Mouse (Mus musculus) CH12.LX (cell line): Measurements from ENCODE around the gene Tut1. TPM values are rescaled to one million over a fixed set of nuclear protein-coding genes. Genes with fewer than 3 reads are reported as not detected.

Experiments
- DNase-seq: peaks from one replicate; pipeline ENCODE4 v3.0.0-alpha.2; 2013; ENCODE audit errors: extremely low read depth
- H3K27ac ChIP-seq: 2 replicates; pipeline ENCODE4 v1.5.1; 2012; ENCODE audit warnings: low read depth, mild to moderate bottlenecking, control low read depth, moderate library complexity; ENCODE audit not compliant: insufficient read depth
- H3K27me3 ChIP-seq: replicated peaks from 2 replicates; pipeline ENCODE3; 2012; ENCODE audit warnings: inconsistent platforms
- H3K36me3 ChIP-seq, 2 experiments: replicated peaks in 1 of 2; 2 replicates each; pipeline versions ENCODE3 to v1.6.1; 2012; ENCODE audit warnings: inconsistent platforms in 1 of 2, low read length in 1 of 2, mild to moderate bottlenecking in 1 of 2, mixed read lengths in 1 of 2, moderate library complexity in 1 of 2; ENCODE audit not compliant: control insufficient read depth in 1 of 2, insufficient read depth in 1 of 2
- H3K4me1 ChIP-seq, 2 experiments: 2 replicates each; pipeline ENCODE4 v1.6.1; 2012; ENCODE audit warnings: inconsistent platforms in 1 of 2, moderate library complexity in 1 of 2; ENCODE audit not compliant: insufficient read depth in 2 of 2, control insufficient read depth in 1 of 2
- H3K4me2 ChIP-seq: 2 replicates; pipeline ENCODE4 v1.6.1; 2012; ENCODE audit warnings: low read depth, mild to moderate bottlenecking, control low read depth; ENCODE audit not compliant: poor library complexity, insufficient read depth, severe bottlenecking
- H3K4me3 ChIP-seq, 3 experiments: fragments of 150-350 bp in 1 of 3; sonication (generic) in 1 of 3; replicated peaks in 1 of 3; 2 replicates each; pipeline versions ENCODE3 to v1.5.1; 2011 to 2012; ENCODE audit warnings: low read depth in 2 of 3, low read length in 2 of 3, mild to moderate bottlenecking in 2 of 3, moderate library complexity in 2 of 3, control low read depth in 1 of 3, improper control_type of control experiment in 1 of 3, inconsistent platforms in 1 of 3, mixed read lengths in 1 of 3; ENCODE audit not compliant: poor library complexity in 1 of 3
- H3K79me2 ChIP-seq: replicated peaks from 2 replicates; pipeline ENCODE4 v1.6.1; 2012; ENCODE audit warnings: mild to moderate bottlenecking, moderate library complexity; ENCODE audit not compliant: control insufficient read depth, poor library complexity, insufficient read depth, severe bottlenecking; ENCODE audit errors: extremely low read depth
- H3K9ac ChIP-seq: 2 replicates; pipeline ENCODE4 v1.6.1; 2012; ENCODE audit warnings: low read depth, mild to moderate bottlenecking, control low read depth, moderate library complexity; ENCODE audit not compliant: insufficient read depth
- H3K9me3 ChIP-seq: replicated peaks from 2 replicates; pipeline ENCODE3; 2012; ENCODE audit warnings: low read length, inconsistent platforms, mixed read lengths
- BHLHE40 ChIP-seq: IDR thresholded peaks from 2 replicates; pipeline ENCODE4 v1.6.1; 2011; ENCODE audit warnings: mild to moderate bottlenecking, low read depth, low read length, improper control_type of control experiment
- CHD1 ChIP-seq: IDR thresholded peaks from 2 replicates; pipeline ENCODE4 v1.6.1; 2012; ENCODE audit warnings: low read depth, low read length, improper control_type of control experiment, inconsistent platforms
- CHD2 ChIP-seq: IDR thresholded peaks from 2 replicates; pipeline ENCODE4 v1.6.1; 2011; ENCODE audit warnings: low read length, improper control_type of control experiment
- CTCF ChIP-seq, 2 experiments: IDR thresholded peaks in 1 of 2; conservative IDR thresholded peaks in 1 of 2; 2 replicates each; pipeline ENCODE4 v1.5.1; 2011 to 2012; ENCODE audit warnings: low read depth in 2 of 2, low read length in 2 of 2, improper control_type of control experiment in 1 of 2, inconsistent platforms in 1 of 2, mild to moderate bottlenecking in 1 of 2, moderate library complexity in 1 of 2
- E2F4 ChIP-seq: IDR thresholded peaks from 2 replicates; pipeline ENCODE4 v1.6.1; 2011; ENCODE audit warnings: low read depth, low read length, improper control_type of control experiment; ENCODE audit not compliant: insufficient replicate concordance
- ELF1 ChIP-seq: IDR thresholded peaks from 2 replicates; pipeline ENCODE4 v1.6.1; 2014; ENCODE audit warnings: low read depth, mild to moderate bottlenecking, inconsistent platforms, low read length, improper control_type of control experiment
- ETS1 ChIP-seq: conservative IDR thresholded peaks from 2 replicates; pipeline ENCODE4 v1.6.1; 2012; ENCODE audit warnings: low read depth, mild to moderate bottlenecking, inconsistent platforms, low read length, improper control_type of control experiment, moderate library complexity
- GABPA ChIP-seq: IDR thresholded peaks from 2 replicates; pipeline ENCODE4 v1.6.1; 2012; ENCODE audit warnings: low read depth, low read length, improper control_type of control experiment, inconsistent platforms; ENCODE audit not compliant: insufficient replicate concordance
- HCFC1 ChIP-seq: IDR thresholded peaks from 2 replicates; pipeline ENCODE4 v1.6.1; 2012; ENCODE audit warnings: low read depth, mild to moderate bottlenecking, inconsistent platforms, low read length, improper control_type of control experiment
- IRF4 ChIP-seq: IDR thresholded peaks from 2 replicates; pipeline ENCODE4 v1.6.1; 2014; ENCODE audit warnings: low read depth, mild to moderate bottlenecking, inconsistent platforms, low read length, improper control_type of control experiment
- JUN ChIP-seq: IDR thresholded peaks from 2 replicates; pipeline ENCODE4 v1.6.1; 2011; ENCODE audit warnings: low read depth, mild to moderate bottlenecking, low read length, improper control_type of control experiment, moderate library complexity; ENCODE audit not compliant: insufficient read depth
- JUND ChIP-seq: conservative IDR thresholded peaks from 2 replicates; pipeline ENCODE4 v1.6.1; 2011; ENCODE audit warnings: low read depth, low read length, improper control_type of control experiment
- KAT2A ChIP-seq: IDR thresholded peaks from 2 replicates; pipeline ENCODE4 v1.6.1; 2012; ENCODE audit warnings: low read length, improper control_type of control experiment, inconsistent platforms; ENCODE audit not compliant: insufficient replicate concordance
- MAFK ChIP-seq: IDR thresholded peaks from 2 replicates; pipeline ENCODE4 v1.6.1; 2011; ENCODE audit warnings: low read length, improper control_type of control experiment; ENCODE audit not compliant: insufficient replicate concordance
- MAX ChIP-seq: IDR thresholded peaks from 2 replicates; pipeline ENCODE4 v1.6.1; 2011; ENCODE audit warnings: low read length, improper control_type of control experiment
- MAZ ChIP-seq: IDR thresholded peaks from 2 replicates; pipeline ENCODE4 v1.6.1; 2012; ENCODE audit warnings: low read depth, mild to moderate bottlenecking, inconsistent platforms, low read length, improper control_type of control experiment, moderate library complexity
- MEF2A ChIP-seq: IDR thresholded peaks from 2 replicates; pipeline ENCODE4 v1.6.1; 2014; ENCODE audit warnings: low read depth, mild to moderate bottlenecking, inconsistent platforms, low read length, improper control_type of control experiment, borderline replicate concordance
- MXI1 ChIP-seq: IDR thresholded peaks from 2 replicates; pipeline ENCODE4 v1.6.1; 2011; ENCODE audit warnings: mild to moderate bottlenecking, low read depth, low read length, improper control_type of control experiment
- MYC ChIP-seq: IDR thresholded peaks from 2 replicates; pipeline ENCODE4 v1.6.1; 2011; ENCODE audit warnings: low read depth, mild to moderate bottlenecking, improper control_type of control experiment, low read length
- NELFE ChIP-seq: IDR thresholded peaks from 2 replicates; pipeline ENCODE4 v1.6.1; 2011; ENCODE audit warnings: low read depth, low read length, improper control_type of control experiment
- NRF1 ChIP-seq: IDR thresholded peaks from 2 replicates; pipeline ENCODE4 v1.6.1; 2014; ENCODE audit warnings: low read depth, mild to moderate bottlenecking, inconsistent platforms, low read length, improper control_type of control experiment, moderate library complexity
- PAX5 ChIP-seq: IDR thresholded peaks from 2 replicates; pipeline ENCODE4 v1.6.1; 2012; ENCODE audit warnings: low read length, inconsistent platforms, mixed read lengths
- POLR2A ChIP-seq: IDR thresholded peaks from 2 replicates; pipeline ENCODE4 v1.6.1; 2011; ENCODE audit warnings: low read depth, mild to moderate bottlenecking, improper control_type of control experiment, low read length
- POLR2AphosphoS2 ChIP-seq: IDR thresholded peaks from 2 replicates; pipeline ENCODE4 v1.6.1; 2011; ENCODE audit warnings: low read depth, low read length, improper control_type of control experiment
- RAD21 ChIP-seq: IDR thresholded peaks from 2 replicates; pipeline ENCODE4 v1.6.1; 2011; ENCODE audit warnings: low read depth, mild to moderate bottlenecking, low read length, improper control_type of control experiment, moderate library complexity
- RCOR1 ChIP-seq: conservative IDR thresholded peaks from 2 replicates; pipeline ENCODE4 v1.6.1; 2012; ENCODE audit warnings: low read depth, mild to moderate bottlenecking, inconsistent platforms, low read length, improper control_type of control experiment
- SIN3A ChIP-seq: IDR thresholded peaks from 2 replicates; pipeline ENCODE4 v1.6.1; 2012; ENCODE audit warnings: low read length, improper control_type of control experiment, inconsistent platforms
- SMC3 ChIP-seq: IDR thresholded peaks from 2 replicates; pipeline ENCODE4 v1.6.1; 2011; ENCODE audit warnings: low read depth, low read length, improper control_type of control experiment
- TBP ChIP-seq: conservative IDR thresholded peaks from 2 replicates; pipeline ENCODE4 v1.6.1; 2011; ENCODE audit warnings: low read depth, low read length, improper control_type of control experiment
- TCF12 ChIP-seq: IDR thresholded peaks from 2 replicates; pipeline ENCODE4 v1.6.1; 2014; ENCODE audit warnings: low read depth, mild to moderate bottlenecking, inconsistent platforms, low read length, improper control_type of control experiment
- UBTF ChIP-seq: IDR thresholded peaks from 2 replicates; pipeline ENCODE4 v1.6.1; 2012; ENCODE audit warnings: low read depth, mild to moderate bottlenecking, inconsistent platforms, low read length, improper control_type of control experiment, moderate library complexity
- USF1 ChIP-seq: IDR thresholded peaks from 2 replicates; pipeline ENCODE4 v1.6.1; 2014; ENCODE audit warnings: low read depth, mild to moderate bottlenecking, inconsistent platforms, low read length, improper control_type of control experiment
- USF2 ChIP-seq: conservative IDR thresholded peaks from 2 replicates; pipeline ENCODE4 v1.6.1; 2011; ENCODE audit warnings: low read depth, low read length, improper control_type of control experiment
- ZC3H11A ChIP-seq: IDR thresholded peaks from 2 replicates; pipeline ENCODE4 v1.6.1; 2012; ENCODE audit warnings: low read depth, mild to moderate bottlenecking, inconsistent platforms, low read length, improper control_type of control experiment
- ZKSCAN1 ChIP-seq: IDR thresholded peaks from 2 replicates; pipeline ENCODE4 v1.6.1; 2012; ENCODE audit warnings: low read depth, inconsistent platforms, low read length, improper control_type of control experiment, borderline replicate concordance
- ZMIZ1 ChIP-seq: IDR thresholded peaks from 2 replicates; pipeline ENCODE4 v1.6.1; 2012; ENCODE audit warnings: low read depth, mild to moderate bottlenecking, inconsistent platforms, low read length, improper control_type of control experiment
- ZNF384 ChIP-seq: IDR thresholded peaks from 2 replicates; pipeline ENCODE4 v1.6.1; 2012; ENCODE audit warnings: low read depth, low read length, improper control_type of control experiment, inconsistent platforms
- dilution Hi-C: fragments of 300-500 bp; cut with MboI; formaldehyde crosslinking; loops from 2 replicates; pipeline ENCODE4 v1.14.3; 2020; ENCODE audit warnings: low sequenced_read_pairs; ENCODE audit not compliant: extremely low pct_unique_long_range_greater_than_20kb, extremely low pct_ligation_motif_present
- in situ Hi-C: fragments of 300-500 bp; cut with MboI; formaldehyde crosslinking; loops from 3 replicates; pipeline ENCODE4 v1.14.3; 2019; ENCODE audit warnings: low sequenced_read_pairs, low pct_ligation_motif_present, low pct_unique_long_range_greater_than_20kb, mixed read lengths
- polyA plus RNA-seq: library from polyadenylated mRNA; unstranded; fragments of >175 nt; gene quantifications from 2 replicates; pipeline ENCODE4 v1.2.1, GENCODE M21; 2012; ENCODE audit warnings: low read depth; ENCODE audit not compliant: insufficient read length
- total RNA-seq, 2 experiments: library from RNA; depleted of rRNA; stranded (reverse); fragments of 300-350 nt in 1 of 2; fragments of >200 nt in 1 of 2; gene quantifications; 2 replicates each; pipeline ENCODE4 v1.2.3; 2012 to 2014

The Tut1 gene
- 47.7 and 49.1 TPM in 2 replicates for total RNA-seq (2012; rRNA removed)
- 40.4 and 41.8 TPM in 2 replicates for total RNA-seq (2014; rRNA removed)
- polyA plus RNA-seq, result 52.9 and 54.9 TPM in 2 replicates

DNA sequence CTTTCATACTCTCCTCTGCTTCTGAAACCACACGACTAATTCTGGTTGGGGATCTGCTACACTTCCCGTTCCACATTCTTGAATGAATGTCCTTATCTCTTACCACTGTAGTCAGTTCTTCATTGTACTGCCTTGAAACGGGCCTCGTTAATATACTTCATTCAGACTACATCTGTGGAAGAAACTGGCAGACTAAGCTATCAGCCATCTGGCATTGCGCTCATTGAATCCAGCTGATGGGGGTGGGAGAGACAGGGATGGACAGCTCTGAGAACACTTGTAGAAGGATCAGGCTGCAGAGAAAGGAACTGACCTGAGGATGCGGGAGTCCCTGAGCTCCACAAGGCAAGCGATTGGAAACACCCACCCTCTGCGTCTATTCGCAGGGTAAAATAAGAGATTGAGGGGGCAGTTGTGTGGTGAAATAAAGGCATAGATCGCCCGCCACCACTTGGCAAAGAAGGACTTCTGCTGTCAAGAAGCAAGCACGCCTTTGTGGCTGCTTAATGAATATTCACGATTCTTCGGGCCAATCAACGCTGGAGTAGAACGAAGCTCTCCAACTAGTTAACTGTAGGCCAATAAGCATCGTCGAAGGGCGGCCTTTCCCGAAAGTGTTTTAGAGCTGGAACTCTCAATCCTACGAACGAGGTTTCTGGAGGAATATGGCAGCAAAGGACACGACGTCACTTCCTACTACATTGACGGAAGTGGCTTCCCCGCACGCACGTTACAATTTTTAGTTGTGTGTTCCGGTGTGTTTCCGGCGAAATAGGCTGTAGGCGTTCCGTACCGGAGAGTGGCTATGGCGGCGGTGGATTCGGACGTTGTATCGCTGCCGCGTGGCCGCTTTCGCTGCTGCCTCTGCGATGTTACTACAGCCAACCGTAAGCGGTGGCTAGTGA, at the start of gene Tut1:
Gene Tut1 (plus strand): TSS at position 713 of the 905 bp plus-strand sequence.
- Histone ChIP-seq H3K36me3 (peaks cover 45 to 71% of the 10 kb centered on the region in 2 experiments), H3K9me3 (no peaks in the 10 kb centered on the region), H3K79me2 (peaks cover 44% of the 10 kb centered on the region), H3K27ac (peak within 1 kb of the TSS; percentile 70), H3K27me3 (no peaks in the 10 kb centered on the region), H3K9ac (peak within 1 kb of the TSS; percentile 95), H3K4me3 (peak within 1 kb of the TSS; percentile 67 to 85 (median 82)), H3K4me1 (peaks cover 4 to 32% of the 10 kb centered on the region in 2 experiments), H3K4me2 (peak within 1 kb of the TSS; percentile 99)
- DNase-seq, result peak; percentile 98
- dilution Hi-C loops, result no loop called here
- in situ Hi-C loops, result no loop called here
- TF ChIP-seq MAX (peak; percentile 96), E2F4 (peak; percentile 69; the same call in 1 of the 2 replicates), BHLHE40 (peak; percentile 92), MXI1 (peak; percentile 98), ZC3H11A (no peak), GABPA (peak; percentile 66; the same call in 1 of the 2 replicates), NRF1 (peak; percentile 44; the same call in 1 of the 2 replicates), USF2 (no peak), CTCF (conservative IDR thresholded peaks at IDR 0.05 in 1 of 2, IDR thresholded peaks at IDR 0.05 in 1 of 2; ENCODE audit: low read depth in 2 of 2, low read length in 2 of 2) (no peak), HCFC1 (peak; percentile 100), POLR2AphosphoS2 (peak; percentile 27; the same call in 1 of the 2 replicates), RCOR1 (no peak; the same call in 1 of the 2 replicates), SMC3 (peak; percentile 18), KAT2A (peak; percentile 97; the same call in 1 of the 2 replicates), MYC (peak; percentile 97), PAX5 (no peak), POLR2A (peak; percentile 94), IRF4 (peak; percentile 82), UBTF (peak; percentile 27; the same call in 1 of the 2 replicates), JUND (peak; percentile 77), TCF12 (peak; percentile 95), CHD1 (no peak), USF1 (no peak), TBP (peak; percentile 96), RAD21 (no peak), SIN3A (peak; percentile 98), ZNF384 (peak; percentile 42; the same call in 1 of the 2 replicates), NELFE (peak; percentile 87), JUN (peak; percentile 47; the same call in 1 of the 2 replicates), CHD2 (peak; percentile 80), ELF1 (peak; percentile 94), ETS1 (peak; percentile 77), ZMIZ1 (peak; percentile 81; the same call in 1 of the 2 replicates), ZKSCAN1 (no peak), MAFK (no peak), MEF2A (peak; percentile 88), MAZ (peak; percentile 82)
